Mouse (Mus musculus): Measurements from ENCODE around the gene Nfkbil1. TPM values are rescaled to one million over a fixed set of nuclear protein-coding genes. Genes with fewer than 3 reads are reported as not detected.

Nfkbil1 gene
- polyA plus RNA-seq, 1 experiment from 2014 or later, result 9.4 TPM

GRCm38 (mm10) chr17:35267399-35268086 lies 32.0 kb upstream of the Nfkbil1 start:
- Histone ChIP-seq H3K27me3 (ENCODE audit: control insufficient read depth, insufficient read depth, low read depth, low read length) (no peaks in the 10 kb centered on the region), H3K4me1 (ENCODE audit: control insufficient read depth, insufficient read depth, low read length) (peaks cover under 1% of the 10 kb centered on the region; the same call in 1 of the 2 replicates), H3K36me3 (ENCODE audit: control insufficient read depth, insufficient read depth, low read length) (no peaks in the 10 kb centered on the region), H3K4me3 (ENCODE audit: low read depth, low read length) (no peak overlapping the region), H3K9me3 (replicated peaks; ENCODE audit: control insufficient read depth, low read length, poor library complexity, severe bottlenecking) (no peaks in the 10 kb centered on the region), H3K27ac (ENCODE audit: low read length) (no peak overlapping the region), H3K9ac (ENCODE audit: low read depth, low read length) (no peak overlapping the region), H3K4me2 (ENCODE audit: low read length) (no peak overlapping the region)
- no peak for ATAC-seq
- WGBS, result 85% methylated on average over 1 of the region's 1 CpGs

GRCm38 (mm10) chr17:35263523-35263883 lies 27.9 kb upstream of the Nfkbil1 start:
- Histone ChIP-seq H3K9ac (ENCODE audit: low read depth, low read length) (peak overlapping the region; percentile 79), H3K27me3 (ENCODE audit: control insufficient read depth, insufficient read depth, low read depth, low read length) (peaks cover 2% of the 10 kb centered on the region; the same call in 1 of the 2 replicates), H3K4me1 (ENCODE audit: control insufficient read depth, insufficient read depth, low read length) (peaks cover 2% of the 10 kb centered on the region; the same call in 1 of the 2 replicates), H3K9me3 (replicated peaks; ENCODE audit: control insufficient read depth, low read length, poor library complexity, severe bottlenecking) (no peaks in the 10 kb centered on the region), H3K36me3 (ENCODE audit: control insufficient read depth, insufficient read depth, low read length) (no peaks in the 10 kb centered on the region), H3K27ac (ENCODE audit: low read length) (no peak overlapping the region), H3K4me2 (ENCODE audit: low read length) (peak overlapping the region; percentile 85), H3K4me3 (ENCODE audit: low read depth, low read length) (peak overlapping the region; percentile 72)
- peak; percentile 54; the same call in 1 of the 2 replicates for ATAC-seq
- under 1% methylated on average over 31 of the region's 31 CpGs for WGBS

- Histone ChIP-seq H3K4me3 (ENCODE audit: low read depth, low read length) (peak within 1 kb of the TSS; percentile 72), H3K9ac (ENCODE audit: low read depth, low read length) (peak within 1 kb of the TSS; percentile 79), H3K9me3 (replicated peaks; ENCODE audit: control insufficient read depth, low read length, poor library complexity, severe bottlenecking) (no peaks in the 10 kb centered on the region), H3K36me3 (ENCODE audit: control insufficient read depth, insufficient read depth, low read length) (no peaks in the 10 kb centered on the region), H3K4me1 (ENCODE audit: control insufficient read depth, insufficient read depth, low read length) (peaks cover 2% of the 10 kb centered on the region; the same call in 1 of the 2 replicates), H3K27me3 (ENCODE audit: control insufficient read depth, insufficient read depth, low read depth, low read length) (peaks cover 2% of the 10 kb centered on the region; the same call in 1 of the 2 replicates), H3K27ac (ENCODE audit: low read length) (no peak within 1 kb of the TSS), H3K4me2 (ENCODE audit: low read length) (peak within 1 kb of the TSS; percentile 85)
- peak; percentile 91 for ATAC-seq
- WGBS, result under 1% methylated on average over 58 of the region's 73 CpGs
Observed at GRCm38 (mm10) chr17:35262664-35263522, 27.3 kb upstream of the Nfkbil1 start, which contains the start of gene H2-D1. H2-D1 (plus strand) TSS chr17:35262730.

GRCm38 (mm10) chr17:35261651-35262050 lies 26.1 kb upstream of the Nfkbil1 start:
- Histone ChIP-seq H3K4me3 (ENCODE audit: low read depth, low read length) (no peak overlapping the region), H3K27ac (ENCODE audit: low read length) (no peak overlapping the region), H3K36me3 (ENCODE audit: control insufficient read depth, insufficient read depth, low read length) (no peaks in the 10 kb centered on the region), H3K9ac (ENCODE audit: low read depth, low read length) (no peak overlapping the region), H3K27me3 (ENCODE audit: control insufficient read depth, insufficient read depth, low read depth, low read length) (peaks cover 2% of the 10 kb centered on the region; the same call in 1 of the 2 replicates), H3K4me1 (ENCODE audit: control insufficient read depth, insufficient read depth, low read length) (peaks cover 2% of the 10 kb centered on the region; the same call in 1 of the 2 replicates), H3K4me2 (ENCODE audit: low read length) (no peak overlapping the region), H3K9me3 (replicated peaks; ENCODE audit: control insufficient read depth, low read length, poor library complexity, severe bottlenecking) (no peaks in the 10 kb centered on the region)
- ATAC-seq, result no peak
- 68% methylated on average over 13 of the region's 13 CpGs for WGBS

GRCm38 (mm10) chr17:35259621-35260020 lies 24.0 kb upstream of the Nfkbil1 start:
- Histone ChIP-seq H3K36me3 (ENCODE audit: control insufficient read depth, insufficient read depth, low read length) (no peaks in the 10 kb centered on the region), H3K27me3 (ENCODE audit: control insufficient read depth, insufficient read depth, low read depth, low read length) (peaks cover 2% of the 10 kb centered on the region; the same call in 1 of the 2 replicates), H3K4me2 (ENCODE audit: low read length) (no peak overlapping the region), H3K4me3 (ENCODE audit: low read depth, low read length) (no peak overlapping the region), H3K4me1 (ENCODE audit: control insufficient read depth, insufficient read depth, low read length) (peaks cover 2% of the 10 kb centered on the region; the same call in 1 of the 2 replicates), H3K9me3 (replicated peaks; ENCODE audit: control insufficient read depth, low read length, poor library complexity, severe bottlenecking) (no peaks in the 10 kb centered on the region), H3K9ac (ENCODE audit: low read depth, low read length) (no peak overlapping the region), H3K27ac (ENCODE audit: low read length) (no peak overlapping the region)
- ATAC-seq, result no peak
- 72% methylated on average over 4 of the region's 4 CpGs for WGBS

GRCm38 (mm10) chr17:35258492-35259478 lies 23.2 kb upstream of the Nfkbil1 start:
- no peak overlapping the region for H3K4me3 ChIP-seq (ENCODE audit: low read depth, low read length)
- peaks cover 5% of the 10 kb centered on the region for H3K36me3 ChIP-seq (ENCODE audit: control insufficient read depth, insufficient read depth, low read length)
- peaks cover 2% of the 10 kb centered on the region; the same call in 1 of the 2 replicates for H3K4me1 ChIP-seq (ENCODE audit: control insufficient read depth, insufficient read depth, low read length)
- no peak overlapping the region for H3K9ac ChIP-seq (ENCODE audit: low read depth, low read length)
- whole genome bisulfite sequencing, result 73% methylated on average over 13 of the region's 14 CpGs
- H3K4me2 ChIP-seq (ENCODE audit: low read length), result no peak overlapping the region
- H3K27me3 ChIP-seq (ENCODE audit: control insufficient read depth, insufficient read depth, low read depth, low read length), result peaks cover 2% of the 10 kb centered on the region; the same call in 1 of the 2 replicates
- no peak overlapping the region for H3K27ac ChIP-seq (ENCODE audit: low read length)
- H3K9me3 ChIP-seq (replicated peaks; ENCODE audit: control insufficient read depth, low read length, poor library complexity, severe bottlenecking), result no peaks in the 10 kb centered on the region
- ATAC-seq, result no peak

GRCm38 (mm10) chr17:35257824-35258491 lies 22.4 kb upstream of the Nfkbil1 start:
- peaks cover 2% of the 10 kb centered on the region; the same call in 1 of the 2 replicates for H3K27me3 ChIP-seq (ENCODE audit: control insufficient read depth, insufficient read depth, low read depth, low read length)
- no peak overlapping the region for H3K4me3 ChIP-seq (ENCODE audit: low read depth, low read length)
- H3K4me1 ChIP-seq (ENCODE audit: control insufficient read depth, insufficient read depth, low read length), result peaks cover 2% of the 10 kb centered on the region; the same call in 1 of the 2 replicates
- H3K36me3 ChIP-seq (ENCODE audit: control insufficient read depth, insufficient read depth, low read length), result peaks cover 13% of the 10 kb centered on the region
- ATAC-seq, result no peak
- no peaks in the 10 kb centered on the region for H3K9me3 ChIP-seq (replicated peaks; ENCODE audit: control insufficient read depth, low read length, poor library complexity, severe bottlenecking)
- H3K4me2 ChIP-seq (ENCODE audit: low read length), result peak overlapping the region; percentile 34
- no peak overlapping the region for H3K27ac ChIP-seq (ENCODE audit: low read length)
- 11% methylated on average over 17 of the region's 17 CpGs for WGBS
- no peak overlapping the region; the same call in 1 of the 2 replicates for H3K9ac ChIP-seq (ENCODE audit: low read depth, low read length)

- Histone ChIP-seq H3K4me1 (ENCODE audit: control insufficient read depth, insufficient read depth, low read length) (no peaks in the 10 kb centered on the region), H3K27me3 (ENCODE audit: control insufficient read depth, insufficient read depth, low read depth, low read length) (peaks cover 2% of the 10 kb centered on the region; the same call in 1 of the 2 replicates), H3K9ac (ENCODE audit: low read depth, low read length) (no peak overlapping the region), H3K9me3 (replicated peaks; ENCODE audit: control insufficient read depth, low read length, poor library complexity, severe bottlenecking) (no peaks in the 10 kb centered on the region), H3K4me2 (ENCODE audit: low read length) (no peak overlapping the region), H3K4me3 (ENCODE audit: low read depth, low read length) (no peak overlapping the region), H3K36me3 (ENCODE audit: control insufficient read depth, insufficient read depth, low read length) (peaks cover 19% of the 10 kb centered on the region), H3K27ac (ENCODE audit: low read length) (no peak overlapping the region)
- ATAC-seq, result no peak
- WGBS, result 82% methylated on average over 1 of the region's 1 CpGs
Observed at GRCm38 (mm10) chr17:35257378-35257777, 21.8 kb upstream of the Nfkbil1 start.

Measured in midbrain, embryonic 16.5 days (tissue).